Mouse (Mus musculus) adrenal gland, postnatal 10 days (tissue): ENCODE results near the gene Apip. TPM values are rescaled to one million over a fixed set of nuclear protein-coding genes. Genes with fewer than 3 reads are reported as not detected.

Source experiments
- DNase-seq: peaks from one replicate; pipeline ENCODE4 v3.0.0; 2021; ENCODE audit warnings: mixed read lengths
- total RNA-seq, 2 experiments: library from RNA; stranded (reverse); gene quantifications; 2 replicates each; pipeline ENCODE4 v1.2.3; 2021

Apip gene
- total RNA-seq, 2 experiments from 2014 or later, result 54.5 to 61.5 TPM

- DNase-seq, result no peak
Measured at GRCm38 (mm10) chr2:103089521-103089920, 16.0 kb downstream of the Apip start.

DNA sequence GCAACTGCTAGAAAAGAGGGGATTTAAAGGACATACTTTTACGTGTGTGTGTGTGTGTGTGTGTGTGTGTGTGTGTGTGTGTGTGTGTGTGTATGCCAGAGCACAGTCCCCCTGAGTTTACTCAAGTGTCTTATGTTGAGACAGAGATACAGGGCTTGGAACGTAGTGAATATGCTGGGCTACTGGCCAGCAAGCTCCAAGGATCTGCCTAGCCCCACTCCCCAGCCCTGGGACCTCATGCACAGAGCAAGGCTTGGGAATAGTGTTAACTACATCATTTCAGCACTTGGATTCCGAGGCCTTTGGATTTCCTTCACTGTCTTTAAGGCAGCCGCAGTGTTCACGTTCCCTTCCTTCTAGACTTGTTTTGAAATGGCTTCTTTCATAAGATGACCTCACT is 29.1 kb downstream of the Apip start:
- no peak for DNase-seq

GRCm38 (mm10) chr2:103106172-103106571 is 32.7 kb downstream of the Apip start:
- DNase-seq, result no peak

DNA sequence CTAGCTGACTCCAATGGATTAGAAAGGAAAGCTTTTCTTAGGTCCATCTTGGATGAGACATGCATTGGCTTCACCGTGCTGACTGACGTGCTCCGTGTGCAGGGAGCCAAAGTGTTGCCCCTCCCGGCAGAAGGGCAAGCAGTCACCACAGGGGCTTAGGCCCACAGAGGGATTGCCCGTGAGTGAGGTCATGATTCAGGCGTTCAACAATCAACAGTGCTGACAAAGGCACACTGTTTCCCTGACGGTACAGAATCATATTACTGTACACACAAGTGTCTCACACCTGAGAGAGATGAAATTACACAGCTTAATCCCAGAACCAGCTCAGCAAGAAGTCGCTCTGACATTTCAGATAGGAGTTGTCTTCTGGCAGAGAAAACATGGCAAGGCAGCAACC is 38.2 kb downstream of the Apip start:
- DNase-seq, result no peak

GRCm38 (mm10) chr2:103117212-103117611 is 43.7 kb downstream of the Apip start:
- no peak for DNase-seq

GRCm38 (mm10) chr2:103118324-103119196 is 45.1 kb downstream of the Apip start:
- peak; percentile 11 for DNase-seq

DNA sequence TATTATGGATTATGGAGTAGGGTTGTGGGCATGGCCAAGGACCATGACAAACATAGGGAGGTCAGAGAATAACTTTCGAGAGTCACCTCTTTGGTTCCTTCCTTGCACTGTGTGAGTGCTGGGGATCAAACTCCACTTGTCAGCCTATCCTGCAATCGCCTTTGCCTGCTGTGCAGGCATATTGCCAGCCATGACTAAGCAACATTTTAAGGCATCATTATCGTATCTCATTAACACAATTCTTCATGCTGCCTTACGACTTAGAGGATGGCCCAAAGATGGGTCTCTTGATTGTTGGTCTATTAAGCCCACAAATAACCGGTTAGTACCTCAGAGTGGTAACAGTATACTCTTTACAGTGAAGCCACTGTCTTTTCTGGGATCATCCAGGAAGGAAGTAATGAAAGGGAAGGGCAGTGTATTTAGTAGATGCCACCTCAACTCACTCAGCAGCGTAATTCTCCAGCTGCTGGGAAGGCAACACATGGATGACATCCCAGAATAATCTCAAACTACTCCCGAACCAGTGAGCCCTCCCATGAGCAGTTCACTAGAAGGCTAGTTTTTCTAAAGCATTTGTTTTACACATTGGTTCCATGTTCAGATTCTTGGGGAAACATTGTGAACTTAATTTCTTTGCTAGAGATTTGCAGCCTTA is 45.9 kb downstream of the Apip start:
- no peak for DNase-seq

- no peak for DNase-seq
Measured at GRCm38 (mm10) chr2:103129676-103130075, 56.2 kb downstream of the Apip start.

DNA sequence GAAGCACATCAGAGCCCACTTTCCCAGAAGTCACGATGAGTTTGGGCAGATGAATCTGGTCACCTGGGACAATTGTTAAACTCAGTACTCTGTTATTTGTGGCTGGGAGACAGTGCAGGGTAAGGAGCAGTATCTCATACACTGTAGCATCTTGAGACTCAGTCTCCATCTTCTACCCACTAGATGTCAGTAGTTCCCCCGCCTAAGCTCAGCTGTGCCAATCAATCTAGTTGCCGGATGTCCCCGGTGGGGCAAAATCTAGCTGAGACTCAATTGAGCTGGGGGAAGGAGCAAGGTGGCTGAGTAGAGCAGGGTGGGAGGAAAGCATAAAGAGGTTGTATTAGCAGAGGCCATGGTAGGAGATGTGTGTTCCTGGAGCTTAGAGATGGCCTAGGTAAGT is 57.7 kb downstream of the Apip start:
- DNase-seq, result no peak

- peak; percentile 2 for DNase-seq
Measured at GRCm38 (mm10) chr2:103138529-103139265, 65.2 kb downstream of the Apip start.

Other genes starting within 250 kb of the Apip start
- 10 to 100 TPM; 33.5 to 43.3 TPM for gene Cd44, start 172.0 kb upstream of the Apip start, total RNA-seq
- 100 to 1,000 TPM; 118 to 121 TPM for gene Pdhx, start 162 bp upstream of the Apip start, total RNA-seq
- gene Ehf, start 229.6 kb downstream of the Apip start, total RNA-seq, result under 1 TPM; 0.36 to 0.48 TPM